Mouse (Mus musculus) hematopoietic stem cell, adult 5-6 weeks (primary cell): ENCODE measurements at regions not wholly inside any gene's neighbourhood (a gene's known extent, or its start where the extent isn't known, plus 50 kb on each side); places are given as distances from the start of the nearest gene placed in this dataset.

Experiments
- ATAC-seq, 2 experiments: fragments of 125-278 bp in 1 of 2; replicated peaks in 1 of 2; 2 replicates each; pipeline ENCODE4 v1.8.0; 2016 to 2017; ENCODE audit warnings: inconsistent platforms in 2 of 2, mild to moderate bottlenecking in 2 of 2, moderate number of reproducible peaks in 2 of 2, low read depth in 1 of 2, moderate TSS enrichment in 1 of 2; ENCODE audit not compliant: low FRiP score in 2 of 2, poor library complexity in 2 of 2, severe bottlenecking in 2 of 2, insufficient read depth in 1 of 2, low TSS enrichment in 1 of 2

- no peak for ATAC-seq
Measured at GRCm38 (mm10) chr12:70575665-70576064, 122.8 kb downstream of the Tmx1 start.

- ATAC-seq = no peak
Measured at GRCm38 (mm10) chr12:70577769-70578168, 124.9 kb downstream of the Tmx1 start.

- no peak for ATAC-seq
Measured at GRCm38 (mm10) chr12:70579328-70579905, 126.5 kb downstream of the Tmx1 start.

- no peak for ATAC-seq
Measured at GRCm38 (mm10) chr12:70586181-70586580, 133.3 kb downstream of the Tmx1 start.

GRCm38 (mm10) chr12:70588234-70588633 is 135.3 kb downstream of the Tmx1 start:
- no peak for ATAC-seq

GRCm38 (mm10) chr12:70589315-70589742 is 136.4 kb downstream of the Tmx1 start:
- no peak for ATAC-seq

- ATAC-seq = no peak
Measured at GRCm38 (mm10) chr12:70590456-70591050, 137.7 kb downstream of the Tmx1 start.

GRCm38 (mm10) chr12:70592821-70593220 is 139.9 kb downstream of the Tmx1 start:
- ATAC-seq = no peak

GRCm38 (mm10) chr12:70598211-70598701 is 145.4 kb downstream of the Tmx1 start:
- ATAC-seq = no peak

- no peak for ATAC-seq
Measured at GRCm38 (mm10) chr12:70599731-70600130, 146.8 kb downstream of the Tmx1 start.

- ATAC-seq = no peak
Measured at GRCm38 (mm10) chr12:70603869-70604268, 151.0 kb downstream of the Tmx1 start.

GRCm38 (mm10) chr12:70608672-70609071 is 155.8 kb downstream of the Tmx1 start:
- no peak for ATAC-seq

GRCm38 (mm10) chr12:70609116-70609871 is 156.4 kb downstream of the Tmx1 start:
- ATAC-seq = no peak

GRCm38 (mm10) chr12:70611891-70612290 is 159.0 kb downstream of the Tmx1 start:
- no peak for ATAC-seq

GRCm38 (mm10) chr12:70613244-70613643 is 160.3 kb downstream of the Tmx1 start:
- no peak for ATAC-seq

GRCm38 (mm10) chr12:70614101-70614500 is 161.2 kb downstream of the Tmx1 start:
- ATAC-seq = no peak

- ATAC-seq = no peak
Measured at GRCm38 (mm10) chr12:70614686-70615085, 161.8 kb downstream of the Tmx1 start.

GRCm38 (mm10) chr12:70615123-70615522 is 162.2 kb downstream of the Tmx1 start:
- no peak for ATAC-seq
